Mouse (Mus musculus) lung, postnatal 0 days (tissue): ENCODE measurements around the gene Agbl4.

ENCODE experiments used
- CTCF ChIP-seq: IDR thresholded peaks from 2 replicates; pipeline ENCODE4 v1.5.1; 2016; ENCODE audit warnings: antibody characterized with exemption, mild to moderate bottlenecking
- EP300 ChIP-seq: IDR thresholded peaks from 2 replicates; pipeline ENCODE4 v1.6.1; 2016; ENCODE audit warnings: antibody characterized with exemption, mild to moderate bottlenecking, control low read depth

- TF ChIP-seq CTCF (peak; percentile 12; the same call in 1 of the 2 replicates), EP300 (no peak)
Measured at GRCm38 (mm10) chr4:111477507-111477906, 1080.0 kb downstream of the Agbl4 start.
